Mouse (Mus musculus): ENCODE measurements around the gene Rufy3.

The Rufy3 gene

GRCm38 (mm10) chr5:88627545-88627944 lies 62.7 kb downstream of the Rufy3 start:
- no peak for DNase-seq (ENCODE audit: low read depth in 1 of 2, low spot score in 2 of 2)

GRCm38 (mm10) chr5:88629125-88629524 lies 64.3 kb downstream of the Rufy3 start:
- DNase-seq (ENCODE audit: low read depth in 1 of 2, low spot score in 2 of 2) = no peak

GRCm38 (mm10) chr5:88629987-88630386 lies 65.1 kb downstream of the Rufy3 start:
- no peak for DNase-seq (ENCODE audit: low read depth in 1 of 2, low spot score in 2 of 2)

GRCm38 (mm10) chr5:88630883-88631282 lies 66.0 kb downstream of the Rufy3 start:
- DNase-seq (ENCODE audit: low read depth in 1 of 2, low spot score in 2 of 2) = peak; percentile 69 to 75

- DNase-seq (ENCODE audit: low read depth in 1 of 2, low spot score in 2 of 2) = no peak
These were observed 66.7 kb downstream of the Rufy3 start for GRCm38 (mm10) chr5:88631545-88631944.

GRCm38 (mm10) chr5:88632463-88632862 lies 67.6 kb downstream of the Rufy3 start:
- DNase-seq (ENCODE audit: low read depth in 1 of 2, low spot score in 2 of 2) = no peak

GRCm38 (mm10) chr5:88634076-88634475 lies 69.2 kb downstream of the Rufy3 start:
- no peak for DNase-seq (ENCODE audit: low read depth in 1 of 2, low spot score in 2 of 2)

GRCm38 (mm10) chr5:88642786-88643185 lies 77.9 kb downstream of the Rufy3 start:
- no peak for DNase-seq (ENCODE audit: low read depth in 1 of 2, low spot score in 2 of 2)

- DNase-seq (ENCODE audit: low read depth in 1 of 2, low spot score in 2 of 2) = no peak
These were observed 78.7 kb downstream of the Rufy3 start for GRCm38 (mm10) chr5:88643491-88643890.

GRCm38 (mm10) chr5:88644901-88645300 lies 80.1 kb downstream of the Rufy3 start:
- no peak for DNase-seq (ENCODE audit: low read depth in 1 of 2, low spot score in 2 of 2)

GRCm38 (mm10) chr5:88645405-88645804 lies 80.6 kb downstream of the Rufy3 start:
- DNase-seq (ENCODE audit: low read depth in 1 of 2, low spot score in 2 of 2) = no peak

- DNase-seq (ENCODE audit: low read depth in 1 of 2, low spot score in 2 of 2) = no peak
These were observed 84.7 kb downstream of the Rufy3 start for GRCm38 (mm10) chr5:88649250-88650173.

GRCm38 (mm10) chr5:88652589-88652988 lies 87.7 kb downstream of the Rufy3 start:
- DNase-seq (ENCODE audit: low read depth in 1 of 2, low spot score in 2 of 2) = no peak

GRCm38 (mm10) chr5:88657868-88658267 lies 93.0 kb downstream of the Rufy3 start:
- DNase-seq (ENCODE audit: low read depth in 1 of 2, low spot score in 2 of 2) = no peak

GRCm38 (mm10) chr5:88663151-88663550 lies 98.3 kb downstream of the Rufy3 start:
- DNase-seq (ENCODE audit: low read depth in 1 of 2, low spot score in 2 of 2) = no peak

- no peak for DNase-seq (ENCODE audit: low read depth in 1 of 2, low spot score in 2 of 2)
These were observed 99.0 kb downstream of the Rufy3 start for GRCm38 (mm10) chr5:88663875-88664274.

GRCm38 (mm10) chr5:88674703-88675442 lies 110.0 kb downstream of the Rufy3 start:
- peak in 1 of 2 experiments; percentile 1 for DNase-seq (ENCODE audit: low read depth in 1 of 2, low spot score in 2 of 2)

GRCm38 (mm10) chr5:88675443-88676387 lies 110.9 kb downstream of the Rufy3 start, which contains the start of gene Grsf1:
Gene Grsf1 (minus strand): TSS chr5:88676171.
- DNase-seq (ENCODE audit: low read depth in 1 of 2, low spot score in 2 of 2) = peak; percentile 44 to 70

- DNase-seq (ENCODE audit: low read depth in 1 of 2, low spot score in 2 of 2) = no peak
These were observed 114.1 kb downstream of the Rufy3 start for GRCm38 (mm10) chr5:88678929-88679328.

- DNase-seq (ENCODE audit: low read depth in 1 of 2, low spot score in 2 of 2) = no peak
These were observed 114.5 kb downstream of the Rufy3 start for GRCm38 (mm10) chr5:88679341-88679740.

- no peak for DNase-seq (ENCODE audit: low read depth in 1 of 2, low spot score in 2 of 2)
These were observed 115.7 kb downstream of the Rufy3 start for GRCm38 (mm10) chr5:88680567-88680966.
